Mouse (Mus musculus): ENCODE results near the gene Ssr2.

The Ssr2 gene

GRCm38 (mm10) chr3:88541622-88542401 lies 33.9 kb upstream of the Ssr2 start:
- no peak for DNase-seq (ENCODE audit: low spot score in 2 of 2)

DNA sequence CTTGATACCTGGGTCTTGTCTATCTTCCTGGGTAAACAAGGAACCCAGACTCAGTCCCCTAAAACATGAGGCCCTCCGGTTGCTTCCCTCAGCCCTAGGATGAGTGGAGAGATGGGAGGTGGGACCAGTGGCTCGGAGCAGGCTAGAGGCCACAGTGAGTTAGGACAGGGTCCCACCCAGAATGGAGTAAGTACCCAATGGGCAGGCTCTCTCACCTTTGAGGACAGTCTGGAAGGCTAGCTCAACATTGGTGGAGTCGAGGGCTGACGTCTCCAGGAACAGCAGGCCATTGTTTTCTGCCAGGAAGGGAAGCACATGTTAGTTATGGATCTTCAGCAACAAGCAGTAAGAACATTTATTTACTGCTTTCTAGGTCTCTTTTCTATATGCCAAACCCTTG lies 33.2 kb upstream of the Ssr2 start:
- no peak for DNase-seq (ENCODE audit: low spot score in 2 of 2)

GRCm38 (mm10) chr3:88543174-88543573 lies 32.5 kb upstream of the Ssr2 start:
- no peak for DNase-seq (ENCODE audit: low spot score in 2 of 2)

GRCm38 (mm10) chr3:88543651-88544410 lies 31.8 kb upstream of the Ssr2 start:
- no peak for DNase-seq (ENCODE audit: low spot score in 2 of 2)

DNA sequence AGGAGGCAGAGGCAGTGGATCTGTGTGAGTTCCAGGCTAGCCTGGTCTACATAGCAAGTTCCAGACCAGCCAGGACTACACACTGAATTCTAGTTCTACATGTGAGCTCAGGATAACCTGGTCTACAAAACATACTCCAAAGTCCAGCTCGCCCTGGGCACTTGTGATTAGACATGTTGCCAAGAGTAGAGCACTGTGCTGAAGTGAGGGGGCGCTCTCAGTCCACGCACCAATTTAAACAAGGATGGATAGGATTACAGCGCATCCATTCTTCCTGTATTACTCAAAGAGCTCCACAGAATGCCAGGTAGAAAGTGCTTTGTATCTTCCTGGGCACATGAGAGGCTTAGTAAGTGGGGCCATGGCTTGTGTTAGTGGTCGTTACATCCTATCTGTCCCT lies 31.2 kb upstream of the Ssr2 start:
- no peak for DNase-seq (ENCODE audit: low spot score in 2 of 2)

DNA sequence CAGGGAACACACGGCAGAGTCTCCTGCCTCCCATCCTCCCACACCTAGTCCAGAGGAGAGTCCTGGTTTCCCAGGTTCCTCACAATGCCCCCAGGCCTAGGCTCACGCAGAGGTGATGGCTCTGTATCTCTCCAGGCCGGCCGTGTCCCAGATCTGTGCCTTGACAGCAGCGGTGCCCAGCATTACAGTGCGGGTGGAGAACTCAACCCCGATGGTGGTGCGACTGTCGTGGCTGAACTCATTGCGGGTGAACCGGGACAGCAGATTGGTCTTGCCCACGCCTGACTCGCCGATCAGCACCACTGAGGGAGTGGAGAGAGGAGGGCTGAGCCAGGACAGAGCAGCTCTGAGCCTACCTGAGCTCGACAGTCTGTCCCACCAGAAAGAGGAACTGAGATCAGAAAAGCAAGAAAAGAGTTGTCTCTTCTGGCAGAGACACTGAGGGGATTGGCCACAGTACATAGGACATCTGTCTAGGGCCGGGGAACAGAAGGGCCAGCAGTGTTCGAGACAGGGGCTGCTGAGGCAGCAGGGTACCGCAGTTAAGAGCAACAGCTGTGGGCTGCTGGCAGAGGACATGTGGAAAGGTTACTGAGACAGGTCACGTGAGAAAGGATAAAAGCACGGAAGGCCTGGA lies 30.6 kb upstream of the Ssr2 start:
- no peak for DNase-seq (ENCODE audit: low spot score in 2 of 2)

- no peak for DNase-seq (ENCODE audit: low spot score in 2 of 2)
Observed at GRCm38 (mm10) chr3:88546674-88547418, 28.8 kb upstream of the Ssr2 start.

DNA sequence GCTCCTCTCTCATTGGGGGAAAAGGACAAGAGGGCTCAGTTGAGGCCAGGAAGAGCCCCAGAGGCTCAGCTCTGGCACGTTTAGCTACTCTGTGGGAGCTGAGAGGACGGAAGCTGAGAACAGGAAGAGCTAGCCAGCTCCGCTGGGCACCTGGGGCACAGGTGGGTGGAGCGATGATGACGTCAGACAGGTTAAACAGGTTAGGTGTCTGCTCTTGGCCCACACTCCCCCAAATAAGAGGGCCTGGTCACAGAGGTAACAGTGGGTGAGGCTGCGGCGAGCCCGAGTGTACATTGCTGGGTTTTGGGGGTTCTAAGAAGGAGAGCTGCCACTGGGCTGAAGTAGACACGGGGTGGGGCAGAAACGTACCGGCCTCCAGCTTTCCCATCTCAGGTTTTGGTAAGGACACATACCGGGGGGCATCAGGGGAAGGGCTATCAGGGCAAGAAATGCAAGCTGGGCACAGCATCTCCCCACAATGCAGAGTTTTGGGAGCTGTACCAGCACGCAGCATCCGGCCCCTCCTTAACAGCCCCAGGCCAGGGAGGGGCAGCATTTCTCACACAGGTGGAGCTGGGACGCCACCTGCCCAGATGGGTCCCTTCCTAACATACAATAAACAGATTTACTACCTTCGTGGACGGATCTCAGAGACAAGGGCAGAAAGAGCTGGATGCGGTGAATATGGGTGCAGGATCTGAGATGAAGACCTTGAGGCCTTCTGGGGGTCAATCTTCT lies 27.3 kb upstream of the Ssr2 start, which contains the start of gene Rab25:
Rab25 (minus strand) TSS at position 121 of the 738 bp plus-strand sequence.
- DNase-seq (ENCODE audit: low spot score in 2 of 2), result no peak

DNA sequence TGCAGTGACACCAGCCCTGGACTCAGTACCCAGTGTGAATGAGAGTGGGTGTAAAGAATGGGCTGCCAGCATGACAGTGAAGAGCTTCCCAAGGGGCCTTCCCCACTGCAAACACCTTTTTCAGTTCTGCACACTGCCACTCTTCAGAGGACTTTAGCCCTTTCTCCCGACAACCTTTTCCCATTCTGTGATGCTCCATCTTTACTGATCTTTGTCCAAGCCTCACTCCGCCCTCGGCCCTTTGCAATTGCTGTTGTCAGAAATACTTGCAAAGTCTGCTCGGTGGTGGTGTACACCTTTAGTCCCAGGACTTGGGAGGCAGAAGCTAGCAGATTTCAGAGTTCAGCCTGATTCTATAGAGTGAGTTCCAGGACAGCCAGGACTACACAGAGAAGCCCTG lies 24.1 kb upstream of the Ssr2 start:
- DNase-seq (ENCODE audit: low spot score in 2 of 2), result peak in 1 of 2 experiments; percentile 26

- peak in 1 of 2 experiments; percentile 50 for DNase-seq (ENCODE audit: low spot score in 2 of 2)
Observed at GRCm38 (mm10) chr3:88552082-88552645, 23.5 kb upstream of the Ssr2 start.

GRCm38 (mm10) chr3:88552676-88553524 lies 22.8 kb upstream of the Ssr2 start, which contains the start of gene Lamtor2:
Gene Lamtor2, minus strand, starts transcription at chr3:88553074.
- DNase-seq (ENCODE audit: low spot score in 2 of 2), result peak; percentile 99

GRCm38 (mm10) chr3:88553525-88553879 lies 22.2 kb upstream of the Ssr2 start, which contains the start of gene Ubqln4:
Gene Ubqln4, plus strand, starts transcription at chr3:88553758.
- peak; percentile 90 for DNase-seq (ENCODE audit: low spot score in 2 of 2)

- peak; percentile 64 to 67 for DNase-seq (ENCODE audit: low spot score in 2 of 2)
Observed at GRCm38 (mm10) chr3:88553880-88554586, 21.6 kb upstream of the Ssr2 start.

DNA sequence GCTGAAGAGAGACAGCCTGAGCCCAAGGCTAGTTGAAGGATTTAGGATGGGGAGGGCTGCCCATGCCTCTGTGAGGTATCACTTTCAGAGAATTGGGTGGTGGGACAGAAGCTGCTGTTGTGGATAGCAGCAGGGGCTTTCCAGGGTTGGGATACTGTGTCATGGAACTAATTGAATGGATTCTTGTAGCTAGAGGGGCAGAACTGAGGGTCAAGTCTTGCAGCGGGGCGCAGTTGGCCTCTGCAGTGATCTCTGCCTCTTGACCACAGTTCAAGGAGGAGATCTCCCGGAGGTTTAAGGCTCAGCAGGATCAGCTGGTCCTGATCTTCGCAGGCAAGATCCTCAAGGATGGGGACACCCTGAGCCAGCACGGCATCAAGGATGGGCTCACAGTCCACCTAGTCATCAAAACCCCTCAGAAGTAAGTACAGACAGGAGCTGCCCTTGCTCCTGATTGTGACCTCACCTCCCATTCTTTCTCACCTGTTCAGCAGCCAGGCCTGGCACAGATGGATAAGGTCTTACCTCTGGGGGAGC lies 20.5 kb upstream of the Ssr2 start:
- DNase-seq (ENCODE audit: low spot score in 2 of 2), result peak; percentile 21 to 25

DNA sequence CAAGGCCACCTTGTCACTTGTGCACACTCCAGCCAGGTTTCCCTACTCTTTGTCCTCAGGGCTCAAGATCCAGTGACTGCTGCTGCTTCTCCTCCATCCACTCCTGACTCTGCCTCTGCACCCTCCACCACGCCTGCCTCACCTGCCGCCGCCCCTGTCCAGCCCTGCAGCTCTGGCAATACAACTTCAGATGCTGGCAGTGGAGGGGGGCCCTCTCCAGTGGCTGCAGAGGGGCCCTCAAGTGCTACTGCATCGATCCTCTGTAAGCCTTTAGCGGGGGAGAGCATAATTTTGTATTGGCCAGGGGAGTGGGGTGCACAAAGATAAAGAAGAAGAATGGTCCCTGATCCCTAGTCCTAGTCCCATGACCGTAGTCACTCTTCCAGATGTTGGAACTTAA lies 19.9 kb upstream of the Ssr2 start:
- DNase-seq (ENCODE audit: low spot score in 2 of 2), result peak; percentile 24 to 35

DNA sequence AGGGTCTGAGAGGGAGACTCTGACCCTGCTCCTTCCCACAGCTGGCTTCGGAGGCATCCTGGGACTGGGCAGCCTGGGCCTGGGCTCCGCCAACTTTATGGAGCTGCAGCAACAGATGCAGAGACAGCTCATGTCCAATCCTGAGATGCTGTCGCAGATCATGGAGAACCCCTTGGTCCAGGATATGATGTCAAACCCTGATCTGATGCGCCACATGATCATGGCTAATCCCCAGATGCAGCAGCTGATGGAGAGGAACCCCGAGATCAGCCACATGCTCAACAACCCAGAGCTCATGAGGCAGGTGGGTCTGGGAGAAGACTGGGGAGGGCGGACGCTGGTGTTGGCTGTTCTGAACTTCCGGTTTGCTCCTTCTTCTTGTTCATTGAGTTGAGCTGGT lies 19.1 kb upstream of the Ssr2 start:
- peak; percentile 22 to 27 for DNase-seq (ENCODE audit: low spot score in 2 of 2)

GRCm38 (mm10) chr3:88559596-88559995 lies 16.1 kb upstream of the Ssr2 start:
- DNase-seq (ENCODE audit: low spot score in 2 of 2), result peak in 1 of 2 experiments; percentile 31

DNA sequence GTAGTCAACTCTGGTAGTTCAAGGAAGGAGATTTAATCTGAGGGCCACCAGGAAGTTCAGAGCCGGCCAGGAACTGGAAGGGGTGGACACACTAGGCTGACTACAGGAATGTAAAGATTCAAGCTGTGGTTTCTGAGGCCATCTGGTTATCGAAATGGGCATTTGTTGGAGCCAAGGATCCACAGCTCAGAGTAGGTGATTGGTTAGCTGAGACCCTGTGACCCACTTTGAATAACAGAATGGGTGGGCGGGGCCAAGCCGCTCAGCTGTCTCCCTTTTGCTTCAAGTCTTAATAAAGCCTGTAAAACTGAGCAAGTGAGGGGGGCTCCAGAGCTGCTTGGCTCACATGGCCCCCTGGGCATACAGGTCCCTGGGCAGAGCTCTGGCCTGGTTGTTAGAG lies 13.7 kb upstream of the Ssr2 start:
- no peak for DNase-seq (ENCODE audit: low spot score in 2 of 2)

DNA sequence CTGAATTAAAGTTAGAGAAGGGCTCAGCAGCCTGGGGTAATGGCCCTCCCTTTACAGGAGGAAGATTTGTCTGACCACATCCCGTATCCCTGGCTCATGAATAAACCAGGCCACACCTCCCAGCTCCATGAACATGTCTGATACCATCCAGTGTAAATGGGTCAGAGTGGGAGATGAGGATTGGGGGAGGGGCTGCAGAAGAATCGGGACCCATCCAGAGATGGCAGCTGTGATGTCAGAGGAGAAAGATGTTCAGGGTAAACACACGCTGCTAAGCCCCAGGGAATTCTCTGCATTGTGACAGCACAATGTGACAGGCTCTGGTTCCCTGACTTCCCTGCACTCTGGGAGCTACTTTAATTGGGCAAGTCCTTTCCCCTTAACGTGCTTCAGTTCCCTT lies 12.2 kb upstream of the Ssr2 start:
- DNase-seq (ENCODE audit: low spot score in 2 of 2), result no peak
